Mouse (Mus musculus): ENCODE results near the gene Ldlrap1.

The Ldlrap1 gene

DNA sequence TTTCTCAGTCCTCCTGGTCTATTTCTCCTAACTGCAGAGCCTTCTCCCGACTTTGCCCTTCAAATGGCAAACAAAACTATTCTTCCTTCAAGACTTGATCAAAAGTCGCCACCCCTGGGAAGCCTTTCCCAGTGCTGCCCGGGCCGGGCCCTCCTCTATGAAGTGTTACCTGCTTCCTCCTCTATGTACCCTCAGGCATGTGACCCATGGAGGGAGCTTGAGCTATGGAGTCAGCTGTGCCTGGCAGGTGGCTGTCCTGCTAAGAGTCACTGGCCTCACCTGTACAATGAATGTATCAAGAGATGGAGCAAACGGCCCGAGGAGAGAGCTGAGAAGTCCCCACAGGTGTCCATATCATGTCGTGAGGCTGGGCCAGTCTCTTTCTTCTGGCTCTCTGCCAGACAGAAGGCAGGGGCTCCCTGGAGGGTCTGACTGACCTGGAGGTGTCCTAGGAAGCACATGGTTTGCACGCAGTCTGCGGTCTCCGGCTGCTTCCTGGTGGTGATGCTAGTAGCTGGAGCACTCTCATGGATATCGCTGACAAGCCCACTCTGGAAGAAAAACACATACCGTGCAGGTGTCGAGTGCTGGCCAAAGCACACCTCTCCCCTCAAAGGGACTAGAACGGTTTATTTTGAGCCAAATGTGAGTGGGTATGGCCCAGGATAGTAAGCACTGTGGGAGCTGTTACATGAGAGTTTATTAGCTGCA lies 7.6 kb upstream of the Ldlrap1 start:
- in situ Hi-C loops (cut with MboI, MseI) = no loop called here

DNA sequence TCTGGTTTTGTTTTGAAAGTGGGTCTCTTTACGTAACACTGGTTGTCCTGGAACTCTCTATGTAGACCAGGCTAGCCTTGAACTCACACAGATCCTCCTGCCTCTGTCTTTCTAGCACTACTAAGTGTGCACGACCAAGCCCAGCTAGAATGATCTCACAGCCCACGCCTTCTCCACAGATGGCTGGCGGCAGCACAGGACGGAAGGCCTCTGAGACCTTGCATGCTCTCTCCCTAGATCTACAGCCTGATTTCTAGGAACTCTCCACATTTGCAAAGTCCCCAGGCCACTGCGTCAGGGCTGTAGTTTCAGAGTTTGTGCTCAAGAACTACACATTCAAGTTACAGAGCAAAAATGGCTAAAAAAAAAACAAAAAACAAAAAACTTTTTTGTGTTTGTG lies 6.3 kb upstream of the Ldlrap1 start:
- in situ Hi-C loops (cut with MboI, MseI) = no loop called here

DNA sequence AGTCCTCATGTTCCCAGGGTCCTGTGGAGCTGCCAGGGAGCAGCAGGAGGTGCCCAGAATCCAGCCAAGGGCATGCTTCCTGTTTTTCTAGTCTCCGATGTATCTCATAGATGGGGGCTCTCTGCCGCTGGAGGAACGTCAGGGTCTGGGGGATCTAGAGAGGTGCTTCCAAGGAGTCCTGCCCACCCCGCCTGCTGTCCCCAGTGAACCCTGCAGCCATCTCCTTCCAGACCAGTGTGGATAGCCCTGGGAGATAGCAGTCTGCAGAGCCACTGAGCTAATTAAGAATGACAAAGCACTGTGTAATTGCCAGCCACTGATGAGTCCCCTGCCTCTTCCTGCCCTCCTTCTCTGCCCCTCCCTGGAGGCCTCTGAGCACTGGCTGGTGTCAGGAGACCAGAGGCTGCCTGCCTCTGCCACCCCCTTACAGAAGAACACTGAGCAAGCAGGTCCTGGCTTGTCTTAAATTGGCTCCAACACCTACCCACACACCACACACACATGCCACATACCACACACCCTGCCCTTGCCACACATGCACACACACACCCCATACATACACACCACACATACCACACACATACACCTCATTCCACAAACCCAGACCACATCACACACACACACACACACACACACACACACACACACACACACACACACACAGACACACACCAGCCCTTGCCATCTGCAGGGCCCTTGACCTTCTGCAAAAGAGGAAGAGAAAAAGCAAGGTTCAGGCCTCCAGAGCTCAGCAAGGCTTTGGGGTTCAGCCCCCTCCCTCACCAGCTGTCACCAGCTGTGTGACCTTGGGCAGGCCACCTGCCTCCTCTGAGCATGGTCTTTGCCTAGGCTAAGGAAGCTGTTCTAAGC lies 5.2 kb upstream of the Ldlrap1 start:
- in situ Hi-C loops (cut with MboI, MseI) = no loop called here

DNA sequence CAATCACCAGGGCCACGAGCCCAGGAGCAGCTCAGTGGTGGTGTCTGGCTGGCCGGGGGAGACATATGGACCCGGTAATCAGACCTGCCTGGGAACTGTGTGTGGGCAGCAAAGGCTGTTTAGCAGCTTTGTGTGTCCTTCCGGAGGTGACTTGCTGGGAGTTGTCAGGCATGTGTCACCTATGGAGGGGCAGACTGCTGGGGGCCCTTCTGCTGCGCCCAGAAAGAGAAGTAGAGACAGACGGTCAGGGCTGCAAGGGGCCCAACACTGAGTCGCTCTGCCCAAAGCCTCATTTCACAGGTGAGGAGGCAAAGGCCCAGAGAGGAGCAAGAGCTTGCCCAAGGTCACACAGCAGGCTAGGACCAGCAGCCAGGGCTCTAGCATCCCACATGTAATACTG lies 2.1 kb upstream of the Ldlrap1 start:
- in situ Hi-C loops (cut with MboI, MseI) = no loop called here

DNA sequence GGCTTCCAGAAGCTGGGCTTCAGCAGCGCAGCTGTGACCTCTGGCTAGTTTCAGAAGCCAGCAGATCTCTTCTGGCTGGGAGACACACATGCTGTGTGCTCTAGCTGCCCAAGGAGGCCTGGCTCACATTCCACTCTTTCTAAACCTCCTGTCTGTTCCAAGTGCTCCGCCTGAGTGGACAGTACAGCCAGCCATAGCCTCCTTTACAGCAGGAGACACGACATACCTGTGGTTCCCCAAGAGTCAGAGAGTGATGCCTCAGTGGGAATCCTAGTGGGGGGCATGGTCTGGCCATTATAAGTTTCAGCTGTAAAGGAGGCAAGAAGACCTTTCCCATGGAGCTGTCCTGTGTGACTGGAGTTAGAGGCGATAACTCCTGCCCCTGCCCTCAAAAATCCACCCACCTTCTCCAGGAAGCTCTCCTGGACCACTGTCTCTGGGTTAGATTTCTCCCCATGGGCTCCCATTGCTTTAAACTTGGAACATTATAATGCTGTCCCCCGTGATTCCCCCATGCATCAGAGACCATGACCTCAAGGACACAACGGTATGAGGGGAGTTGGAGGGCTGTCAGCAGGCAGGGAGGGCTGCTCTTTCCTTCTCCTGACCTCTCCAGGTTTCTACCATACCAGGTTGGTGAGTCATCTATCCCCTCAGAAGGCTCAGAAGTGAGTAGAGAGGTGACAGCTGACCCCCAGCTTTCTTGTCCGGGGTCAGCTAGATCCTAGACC lies 1.4 kb upstream of the Ldlrap1 start:
- in situ Hi-C loops (cut with MboI, MseI) = no loop called here

DNA sequence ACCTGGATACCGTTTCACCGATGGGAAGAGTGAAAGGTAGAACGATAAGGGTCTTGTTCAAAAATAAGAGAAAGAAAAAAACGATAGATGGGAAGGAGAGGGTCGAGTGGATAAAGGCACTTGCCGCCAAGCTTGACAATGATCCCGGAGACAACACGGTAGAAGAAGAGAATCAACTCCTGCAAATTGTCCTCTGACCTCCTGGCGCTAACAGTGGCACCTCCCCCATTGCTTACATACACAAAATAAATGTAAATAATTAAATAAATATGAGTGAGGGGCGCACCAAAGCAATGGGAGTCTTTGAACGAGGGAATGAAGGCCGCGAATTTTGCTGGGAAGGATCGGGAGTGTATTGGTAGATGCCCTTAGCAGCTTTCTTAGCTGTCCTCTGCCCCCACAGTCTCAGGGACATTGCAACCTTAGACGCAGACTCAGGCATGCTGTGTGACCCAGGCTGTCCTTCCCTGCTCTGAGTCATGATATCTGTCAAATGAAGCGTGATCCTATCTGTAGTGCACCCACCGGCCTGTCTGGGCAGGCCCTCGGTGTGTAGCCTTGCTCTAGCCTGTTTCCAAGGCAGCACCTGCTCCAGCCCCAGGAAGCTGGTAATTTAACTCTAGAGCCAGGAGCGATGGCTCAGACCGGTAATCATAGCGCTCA lies 533 bp upstream of the Ldlrap1 start:
- in situ Hi-C loops (cut with MboI, MseI) = no loop called here

DNA sequence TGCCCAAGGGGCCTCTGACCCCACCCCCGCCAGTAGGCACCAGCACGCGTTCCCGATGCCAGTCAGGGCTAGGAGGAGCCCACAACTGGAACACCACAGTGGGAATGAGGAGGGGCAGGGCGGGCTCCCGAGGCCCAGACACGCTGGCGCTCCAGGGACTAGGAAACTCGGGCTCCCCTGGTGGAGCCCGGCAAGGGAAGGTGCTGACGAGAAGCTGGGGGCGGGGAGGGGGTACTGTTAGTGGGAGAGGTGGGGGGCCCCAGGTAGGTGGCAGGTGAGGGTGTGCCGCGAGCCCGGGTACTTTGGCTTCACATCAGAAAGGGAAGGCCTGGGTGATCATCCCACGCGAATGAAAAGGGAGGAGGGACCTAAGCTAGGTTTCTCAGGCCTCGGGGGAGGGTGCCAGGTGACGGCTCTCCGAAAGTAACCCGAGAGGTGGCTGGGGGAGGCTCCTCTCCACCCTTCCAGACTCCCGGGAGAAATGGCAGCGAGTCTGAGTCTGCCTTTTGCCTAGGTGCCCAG lies 859 bp downstream of the Ldlrap1 start:
- in situ Hi-C loops (cut with MboI, MseI) = no loop called here

DNA sequence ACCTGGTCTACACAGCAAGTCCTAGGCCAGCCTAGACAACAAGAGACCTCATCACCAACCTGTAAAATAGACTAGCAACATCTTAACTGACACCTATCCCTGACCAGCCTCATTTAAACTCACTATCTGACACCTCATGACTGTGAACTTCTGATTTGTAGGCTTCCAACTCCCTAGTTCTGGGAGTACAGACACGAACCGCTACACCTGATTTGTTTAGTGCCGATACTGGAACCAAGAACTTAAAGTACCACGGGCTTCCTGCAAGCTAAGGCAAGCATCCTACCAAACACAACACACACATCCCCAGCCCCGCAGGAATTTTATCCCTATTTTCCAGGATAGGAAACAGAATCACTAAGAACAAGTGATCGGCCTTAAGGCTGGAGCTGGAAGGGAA lies 1.5 kb downstream of the Ldlrap1 start:
- in situ Hi-C loops (cut with MboI, MseI) = no loop called here

DNA sequence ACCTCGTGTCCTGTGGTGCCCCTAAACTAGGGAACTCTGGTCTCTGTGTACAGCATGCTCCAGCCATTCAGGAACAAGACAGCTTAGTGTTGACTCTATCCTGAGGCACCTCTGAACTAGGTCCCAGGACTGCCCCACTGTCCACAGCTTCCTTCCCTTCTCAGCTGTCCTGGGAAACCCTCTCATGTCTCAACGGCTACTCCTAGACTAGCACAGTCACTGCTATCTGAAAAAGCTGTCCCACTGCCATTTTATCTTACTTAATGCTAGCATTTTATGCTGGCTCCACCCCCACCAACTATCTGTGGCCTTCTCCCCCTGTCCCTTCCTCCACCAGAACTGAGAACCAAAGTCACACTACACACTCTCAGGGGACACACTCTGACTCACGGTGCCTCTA lies 3.5 kb downstream of the Ldlrap1 start:
- in situ Hi-C loops (cut with MboI, MseI) = no loop called here

DNA sequence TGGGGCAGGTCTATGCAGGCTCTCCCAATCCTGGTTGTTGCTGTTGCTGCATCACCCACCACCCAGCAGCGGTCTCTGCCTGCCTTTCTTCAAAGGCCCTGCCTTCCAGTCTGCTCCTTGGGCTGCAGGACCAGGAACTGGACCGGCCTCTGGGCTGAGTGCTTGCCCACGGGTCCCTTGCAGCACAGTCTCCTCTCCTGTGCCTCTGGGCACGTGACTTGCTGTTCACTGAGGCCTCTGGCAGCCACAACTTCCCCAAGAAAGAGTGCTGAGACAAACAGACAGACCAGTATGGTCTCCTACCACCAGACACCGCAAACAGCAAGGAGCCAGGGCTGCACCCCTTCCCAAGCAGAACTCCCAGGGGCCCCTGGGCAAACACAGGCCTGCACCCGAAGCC lies 5.5 kb downstream of the Ldlrap1 start:
- in situ Hi-C loops (cut with MboI, MseI) = no loop called here

DNA sequence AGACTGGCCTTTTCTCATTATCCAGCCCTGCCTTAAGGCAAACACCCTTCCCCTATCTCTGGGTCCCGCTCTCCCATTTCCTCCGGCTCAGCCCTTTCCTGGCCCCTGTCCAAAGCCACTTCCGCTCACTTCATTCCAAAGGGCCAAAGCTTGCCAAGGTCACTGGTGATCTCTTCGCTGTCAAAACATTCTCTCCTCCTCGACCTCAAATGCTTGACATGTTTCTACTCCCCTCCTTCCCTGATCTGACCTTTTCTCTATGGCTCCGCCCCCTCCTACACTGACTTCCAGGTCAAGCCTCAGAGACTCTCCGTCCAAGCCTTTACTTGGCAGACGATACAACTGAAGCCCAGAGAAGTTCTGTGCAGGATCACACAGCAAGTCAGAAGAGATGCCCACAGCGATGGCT lies 7.0 kb downstream of the Ldlrap1 start:
- in situ Hi-C loops (cut with MboI, MseI) = no loop called here

DNA sequence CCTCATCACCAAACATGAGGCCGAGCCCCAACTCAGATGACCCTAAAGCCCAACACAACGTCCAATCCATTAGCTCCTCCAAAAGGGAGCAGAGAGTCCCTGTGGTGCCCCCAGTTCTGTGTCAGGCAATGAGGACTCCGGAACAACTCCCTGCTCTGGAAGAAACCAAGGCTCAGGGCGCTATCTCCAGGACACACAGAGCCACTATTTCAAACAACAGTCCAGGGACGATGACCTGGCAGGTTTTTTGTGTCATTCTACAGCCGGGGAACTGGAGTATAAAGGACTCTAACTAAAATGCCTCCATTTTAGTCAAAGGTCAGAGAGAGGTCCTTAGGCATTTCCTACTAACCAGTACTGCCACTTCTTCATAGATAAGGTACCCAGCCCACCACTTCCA lies 7.5 kb downstream of the Ldlrap1 start:
- in situ Hi-C loops (cut with MboI, MseI) = no loop called here

DNA sequence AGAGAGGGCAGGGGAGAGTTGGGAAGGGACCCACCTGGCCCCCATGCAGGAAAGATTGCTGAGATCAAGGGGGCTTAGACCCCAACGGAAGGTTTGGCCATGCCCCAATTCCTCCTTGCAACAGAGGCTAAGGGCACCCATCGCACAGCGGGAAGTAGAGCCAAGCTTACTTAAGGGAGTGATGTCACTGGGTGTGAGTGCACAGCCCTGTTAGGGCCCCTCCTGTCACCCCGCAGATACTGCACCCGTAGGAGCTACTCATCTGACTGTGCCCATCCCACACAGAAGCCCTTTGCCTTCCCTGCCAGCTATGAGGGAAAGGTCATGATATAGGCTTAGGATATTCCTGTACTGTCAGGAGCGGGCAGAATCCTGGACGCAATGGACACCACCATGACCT lies 8.3 kb downstream of the Ldlrap1 start:
- in situ Hi-C loops (cut with MboI, MseI) = no loop called here

DNA sequence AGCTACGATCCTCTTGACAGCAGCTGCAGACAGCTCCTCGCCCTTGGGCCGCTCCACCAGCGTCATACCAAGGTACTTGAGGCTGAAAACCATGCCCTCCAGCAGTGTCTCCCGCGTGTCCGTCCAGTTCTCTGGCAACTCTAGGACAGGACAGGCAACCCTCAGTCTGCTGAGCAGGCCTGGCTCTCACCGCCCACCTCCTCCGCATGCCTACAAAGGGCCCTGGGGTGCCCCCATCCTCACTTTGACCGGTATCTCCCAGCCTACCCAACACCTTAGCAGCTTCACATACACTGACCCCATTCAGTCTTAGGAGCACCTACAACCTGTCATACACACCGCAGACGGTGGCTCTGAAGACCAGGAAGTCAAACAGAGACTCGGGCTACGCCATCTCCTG lies 8.9 kb downstream of the Ldlrap1 start:
- in situ Hi-C loops (cut with MboI, MseI) = no loop called here

DNA sequence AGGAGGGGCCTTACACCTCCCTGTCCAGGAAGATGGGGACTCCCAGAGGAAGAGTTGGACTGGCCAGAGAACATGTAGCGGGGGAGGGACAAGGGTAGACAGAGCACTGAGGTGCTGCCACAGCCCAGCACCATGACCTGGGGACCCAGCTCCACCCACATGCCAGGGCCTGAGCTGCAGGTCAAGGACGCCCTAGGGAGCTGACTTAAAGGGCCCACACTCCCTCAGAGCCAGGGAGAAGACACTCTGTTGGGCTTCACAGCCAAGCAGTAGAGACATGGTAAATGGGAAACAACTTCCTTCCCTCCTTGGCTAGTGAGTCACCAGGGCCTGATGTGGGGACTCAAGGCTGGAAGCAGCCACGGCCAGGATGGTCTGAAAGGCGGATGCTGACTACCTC lies 9.5 kb downstream of the Ldlrap1 start:
- in situ Hi-C loops (cut with MboI, MseI) = no loop called here

DNA sequence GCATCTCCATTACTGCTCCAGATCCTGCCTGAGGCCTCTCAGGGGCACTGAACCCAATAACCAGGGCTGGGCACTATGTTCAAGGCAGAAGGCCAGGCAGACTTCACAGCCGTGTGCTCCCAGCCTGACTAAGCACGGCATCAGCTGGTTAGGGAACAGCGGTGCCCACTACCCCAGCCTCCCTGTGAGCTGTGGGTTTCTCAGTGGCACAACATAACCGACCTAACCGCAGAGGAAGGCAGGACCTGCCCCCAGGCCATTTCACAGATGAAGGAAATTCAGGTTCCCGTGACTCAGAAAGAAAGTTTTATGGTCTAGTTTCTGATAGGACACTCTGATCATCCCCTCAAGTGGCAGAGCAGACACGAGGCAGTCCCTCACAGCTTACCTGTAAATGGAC lies 10.9 kb downstream of the Ldlrap1 start:
- in situ Hi-C loops (cut with MboI, MseI) = no loop called here

DNA sequence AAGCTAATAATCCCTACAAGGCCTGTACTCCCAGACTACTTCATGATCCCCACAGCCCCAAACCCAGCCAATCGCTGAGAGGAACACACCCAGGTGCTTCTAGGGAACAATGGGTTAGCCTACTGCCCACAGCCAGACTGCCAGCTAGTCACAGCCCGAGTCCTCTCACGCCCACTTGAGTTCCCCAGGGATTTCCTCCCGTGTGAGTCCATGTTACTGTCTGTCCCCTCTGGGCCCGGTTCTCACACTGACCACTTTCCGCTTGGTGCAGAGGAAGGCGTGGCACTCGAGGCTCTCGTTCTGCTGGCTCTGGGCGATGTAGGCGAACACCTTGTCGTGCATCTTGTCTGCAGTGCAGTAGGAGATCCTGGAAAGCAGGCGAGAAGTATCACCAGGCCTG lies 12.9 kb downstream of the Ldlrap1 start:
- in situ Hi-C loops (cut with MboI, MseI) = no loop called here

DNA sequence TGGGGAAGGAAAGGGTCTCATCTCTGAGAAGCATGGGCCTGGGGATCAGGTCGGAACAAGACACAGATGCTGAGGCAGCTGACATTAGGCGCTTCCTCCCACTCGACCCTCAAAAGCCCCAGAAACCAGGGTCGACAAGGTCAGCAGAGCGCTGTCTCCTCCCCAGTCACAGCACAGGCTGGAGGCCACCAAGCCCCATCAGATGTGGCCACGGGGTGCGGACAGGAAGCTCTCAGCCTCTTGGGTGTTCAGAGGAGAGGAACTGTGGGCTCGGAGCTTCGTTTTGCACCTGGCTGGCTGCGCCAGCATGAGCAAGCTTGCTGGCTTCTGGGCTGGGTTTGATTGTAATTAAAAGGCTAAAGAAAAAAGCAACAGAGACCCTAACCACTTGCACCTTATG lies 13.5 kb downstream of the Ldlrap1 start:
- in situ Hi-C loops (cut with MboI, MseI) = no loop called here

DNA sequence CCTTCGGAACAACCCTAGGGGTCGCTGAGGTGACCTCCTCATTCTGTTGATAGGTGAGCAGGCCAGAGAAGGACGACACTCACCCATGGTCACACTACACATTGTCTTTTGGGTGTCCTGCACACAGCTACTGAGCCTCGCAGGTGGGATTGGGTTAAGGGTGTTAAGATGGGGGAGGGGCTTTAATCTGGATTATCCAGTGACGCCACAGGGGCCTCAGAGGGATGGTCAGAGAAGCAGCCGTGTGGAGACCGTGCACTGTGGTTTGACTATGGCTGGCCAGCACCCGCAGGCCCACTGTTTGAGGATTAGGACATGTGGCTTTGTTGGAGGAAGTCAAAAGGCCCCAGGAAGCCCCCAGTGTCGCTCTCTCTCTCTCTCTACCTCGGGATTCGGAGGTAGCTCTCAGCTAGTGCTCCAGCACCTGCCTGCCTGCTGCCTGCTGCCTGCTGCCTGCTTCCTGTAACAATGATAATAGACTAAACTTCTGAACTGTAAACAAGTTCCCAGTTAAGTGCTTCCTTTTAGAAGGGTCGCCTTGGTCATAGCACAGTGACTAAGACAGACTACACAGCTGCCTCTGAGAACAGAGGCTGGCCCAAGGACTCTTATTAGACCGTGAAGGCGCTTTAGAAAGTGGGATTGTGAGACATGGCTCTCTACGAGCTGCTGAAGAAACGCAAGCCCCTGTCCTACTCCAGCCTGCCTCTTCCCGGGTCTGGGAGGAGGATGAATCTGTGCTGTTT lies 14.1 kb downstream of the Ldlrap1 start:
- in situ Hi-C loops (cut with MboI, MseI) = no loop called here

DNA sequence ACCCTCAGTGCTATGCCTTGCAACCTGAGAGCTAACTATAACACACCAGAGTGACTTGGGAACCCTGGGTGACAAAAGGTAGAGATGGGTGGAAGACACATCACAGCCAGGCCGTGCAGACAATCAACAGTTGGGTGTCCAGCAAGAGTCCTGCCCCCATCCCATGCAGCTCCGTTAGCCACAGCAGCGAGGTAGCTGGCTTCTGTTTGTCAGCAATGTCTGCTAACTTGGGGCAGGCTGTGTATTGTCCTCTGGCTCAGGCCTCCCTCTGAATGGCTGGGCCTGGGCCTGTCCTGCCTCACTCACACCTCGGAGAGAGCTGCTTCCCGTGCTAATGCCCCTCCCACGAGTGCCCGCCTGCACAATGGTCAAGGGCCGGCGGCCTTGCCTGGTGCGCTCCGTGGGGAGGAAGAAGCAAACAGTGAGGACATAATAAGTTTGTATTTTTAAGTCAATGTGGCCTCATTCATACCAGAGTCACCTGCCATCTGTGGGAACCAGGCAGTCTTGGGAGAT lies 14.9 kb downstream of the Ldlrap1 start:
- in situ Hi-C loops (cut with MboI, MseI) = no loop called here
